Mouse (Mus musculus) neural tube, embryonic 14.5 days (tissue): ENCODE measurements at regions not wholly inside any gene's neighbourhood (a gene's known extent, or its start where the extent isn't known, plus 50 kb on each side); places are given as distances from the start of the nearest gene placed in this dataset.

Experiments used
- ATAC-seq: fragments of 200-750 bp; cut with Nextera tagmentation; 2 replicates; pipeline ENCODE4 v1.8.0; 2017; ENCODE audit warnings: low read depth, mild to moderate bottlenecking, moderate TSS enrichment, moderate library complexity
- H3K27ac ChIP-seq: fragments of 300-500 bp; sonication (generic); 2 replicates; pipeline ENCODE4 v1.5.1; 2014; ENCODE audit warnings: low read depth, mild to moderate bottlenecking, control low read depth, low read length, moderate library complexity, mixed read lengths
- H3K27me3 ChIP-seq: fragments of 300-500 bp; sonication (generic); 2 replicates; pipeline ENCODE4 v1.6.1; 2014; ENCODE audit warnings: low read length; ENCODE audit not compliant: control insufficient read depth, insufficient read depth
- H3K36me3 ChIP-seq: fragments of 300-500 bp; sonication (generic); 2 replicates; pipeline ENCODE4 v1.6.1; 2014; ENCODE audit warnings: low read length, mixed read lengths; ENCODE audit not compliant: control insufficient read depth, insufficient read depth
- H3K4me1 ChIP-seq: fragments of 300-500 bp; sonication (generic); 2 replicates; pipeline ENCODE4 v1.6.1; 2014; ENCODE audit warnings: low read length; ENCODE audit not compliant: control insufficient read depth, insufficient read depth
- H3K4me2 ChIP-seq: fragments of 300-500 bp; sonication (generic); 2 replicates; pipeline ENCODE4 v1.6.1; 2014; ENCODE audit warnings: mild to moderate bottlenecking, low read depth, low read length, control low read depth
- H3K4me3 ChIP-seq: fragments of 300-500 bp; sonication (generic); 2 replicates; pipeline ENCODE4 v1.5.1; 2014; ENCODE audit warnings: low read depth, low read length, control low read depth, mixed read lengths
- H3K9ac ChIP-seq: fragments of 300-500 bp; sonication (generic); replicated peaks from 2 replicates; pipeline ENCODE4 v1.6.1; 2014; ENCODE audit warnings: low read depth, mild to moderate bottlenecking, control low read depth, low read length, mixed read lengths
- H3K9me3 ChIP-seq: fragments of 300-500 bp; sonication (generic); 2 replicates; pipeline ENCODE4 v1.6.1; 2016; ENCODE audit warnings: low read length; ENCODE audit not compliant: control insufficient read depth
- WGBS: fragments of 180-500 bp; shearing (Covaris S2); extraction: QIAGEN DNeasy Blood & Tissue Kit; methylation state at CpG from one replicate; pipeline ENCODE4 v1.1.7; 2014; 5-methylcytosine and 5-hydroxymethylcytosine counted together

DNA sequence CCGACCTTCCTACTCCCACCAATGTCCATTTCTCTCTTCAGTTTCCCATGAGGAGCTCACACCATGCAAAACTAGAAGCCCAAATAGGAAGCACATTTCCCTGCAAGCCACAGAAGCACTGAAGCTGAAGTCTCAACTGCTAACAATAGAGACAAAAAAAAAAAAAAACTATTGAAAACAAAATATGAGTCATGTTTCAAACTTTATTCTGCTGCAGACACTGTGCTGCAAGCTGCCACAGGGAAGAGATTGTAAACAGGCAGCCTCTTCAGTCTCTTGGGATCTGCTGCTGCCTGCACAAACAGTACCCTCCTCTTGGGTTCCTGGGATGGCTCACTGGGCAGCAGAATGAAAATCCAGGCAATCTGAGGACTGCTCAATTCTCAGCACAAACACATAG lies 148.9 kb downstream of the Qdpr start:
- Histone ChIP-seq H3K27ac (no peak overlapping the region), H3K4me1 (no peaks in the 10 kb centered on the region), H3K27me3 (no peaks in the 10 kb centered on the region), H3K9ac (no peak overlapping the region), H3K4me2 (no peak overlapping the region), H3K36me3 (no peaks in the 10 kb centered on the region), H3K4me3 (no peak overlapping the region), H3K9me3 (no peaks in the 10 kb centered on the region)
- WGBS = 79% methylated on average over 1 of the region's 1 CpGs
- no peak for ATAC-seq

GRCm38 (mm10) chr5:45298872-45299271 lies 151.2 kb downstream of the Qdpr start:
- H3K9ac ChIP-seq = no peak overlapping the region
- 84% methylated on average over 2 of the region's 2 CpGs for WGBS
- no peak overlapping the region for H3K4me2 ChIP-seq
- no peak overlapping the region for H3K4me3 ChIP-seq
- no peak overlapping the region for H3K27ac ChIP-seq
- no peaks in the 10 kb centered on the region for H3K27me3 ChIP-seq
- no peaks in the 10 kb centered on the region for H3K36me3 ChIP-seq
- no peaks in the 10 kb centered on the region for H3K4me1 ChIP-seq
- H3K9me3 ChIP-seq = no peaks in the 10 kb centered on the region
- no peak for ATAC-seq

GRCm38 (mm10) chr5:45295134-45295533 lies 154.9 kb downstream of the Qdpr start:
- H3K27ac ChIP-seq = no peak overlapping the region
- H3K4me3 ChIP-seq = no peak overlapping the region
- no peaks in the 10 kb centered on the region for H3K4me1 ChIP-seq
- H3K9me3 ChIP-seq = no peaks in the 10 kb centered on the region
- no peak for ATAC-seq
- no peaks in the 10 kb centered on the region for H3K36me3 ChIP-seq
- no peaks in the 10 kb centered on the region for H3K27me3 ChIP-seq
- H3K4me2 ChIP-seq = no peak overlapping the region
- 70% methylated on average over 4 of the region's 4 CpGs for WGBS
- no peak overlapping the region for H3K9ac ChIP-seq

DNA sequence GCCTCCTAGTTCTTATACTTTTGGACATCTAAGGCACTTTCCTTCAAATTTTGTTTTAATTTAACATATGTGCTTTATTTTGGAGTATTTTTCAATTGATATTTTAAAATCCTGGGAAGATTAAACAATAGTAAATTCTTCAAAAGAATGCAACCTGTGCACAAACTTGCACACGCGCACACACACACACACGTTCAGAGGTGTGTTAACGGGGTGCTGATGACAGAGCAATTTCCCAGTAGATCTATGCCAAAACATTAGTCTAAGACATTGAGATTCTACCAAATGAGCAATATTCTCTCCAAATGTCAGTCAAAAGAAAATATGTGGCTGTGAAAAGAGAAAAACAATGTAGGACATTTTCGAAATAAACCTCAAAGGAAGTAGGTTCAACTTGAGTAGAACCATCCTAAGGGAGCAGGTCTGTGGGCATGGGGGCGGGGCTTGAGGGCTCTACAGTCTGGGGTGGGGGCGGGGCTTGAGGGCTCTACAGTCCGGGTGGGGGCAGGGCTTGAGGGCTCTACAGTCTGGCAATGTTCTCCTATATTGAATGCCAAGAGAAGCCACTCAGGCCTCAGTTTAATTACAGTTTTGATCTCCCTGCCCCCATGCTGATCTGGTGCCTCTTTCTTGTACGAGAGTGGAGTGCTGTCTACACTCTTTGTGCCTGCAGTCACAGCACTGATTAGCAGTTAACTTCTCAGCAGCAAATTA lies 157.0 kb downstream of the Qdpr start:
- H3K4me1 ChIP-seq = no peaks in the 10 kb centered on the region
- H3K36me3 ChIP-seq = no peaks in the 10 kb centered on the region
- no peaks in the 10 kb centered on the region for H3K27me3 ChIP-seq
- no peak for ATAC-seq
- no peaks in the 10 kb centered on the region for H3K9me3 ChIP-seq
- no peak overlapping the region for H3K27ac ChIP-seq
- no peak overlapping the region for H3K4me2 ChIP-seq
- no peak overlapping the region for H3K9ac ChIP-seq
- H3K4me3 ChIP-seq = no peak overlapping the region
- 74% methylated on average over 9 of the region's 9 CpGs for WGBS

- WGBS = 80% methylated on average over 1 of the region's 1 CpGs
These were observed 157.7 kb downstream of the Qdpr start for GRCm38 (mm10) chr5:45292383-45292782.

GRCm38 (mm10) chr5:45291752-45292151 lies 158.3 kb downstream of the Qdpr start:
- Histone ChIP-seq H3K4me1 (no peaks in the 10 kb centered on the region), H3K36me3 (no peaks in the 10 kb centered on the region), H3K27me3 (no peaks in the 10 kb centered on the region), H3K9me3 (no peaks in the 10 kb centered on the region), H3K9ac (no peak overlapping the region), H3K27ac (no peak overlapping the region), H3K4me2 (no peak overlapping the region), H3K4me3 (no peak overlapping the region)
- no peak for ATAC-seq
- 97% methylated on average over 1 of the region's 1 CpGs for WGBS

More at GRCm38 (mm10) chr5:45292383-45292782, 157.7 kb downstream of the Qdpr start:
- Histone ChIP-seq H3K4me2 (no peak overlapping the region), H3K9me3 (no peaks in the 10 kb centered on the region), H3K36me3 (no peaks in the 10 kb centered on the region), H3K4me1 (no peaks in the 10 kb centered on the region), H3K27ac (no peak overlapping the region), H3K9ac (no peak overlapping the region), H3K4me3 (no peak overlapping the region), H3K27me3 (no peaks in the 10 kb centered on the region)
- ATAC-seq = no peak

DNA sequence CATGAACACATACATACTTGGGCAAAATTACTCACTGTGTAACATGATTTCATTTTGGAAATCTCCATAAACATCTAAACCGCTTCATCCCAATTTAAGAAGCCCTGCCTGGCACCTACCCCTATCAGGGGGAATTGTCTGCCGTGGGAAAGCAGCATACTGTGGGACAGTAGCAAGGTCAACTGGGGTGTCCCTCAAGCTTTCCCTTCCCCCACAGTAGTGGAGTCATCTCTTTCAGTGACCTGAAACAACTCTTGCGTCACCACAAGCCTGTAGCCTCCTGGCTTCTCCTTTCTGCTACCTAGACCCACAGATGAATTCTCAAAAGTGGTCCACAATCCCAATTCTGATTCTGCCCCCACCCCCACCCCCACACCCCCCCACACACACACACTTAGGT lies 158.8 kb downstream of the Qdpr start:
- 95% methylated on average over 3 of the region's 3 CpGs for WGBS
- Histone ChIP-seq H3K9ac (no peak overlapping the region), H3K4me1 (no peaks in the 10 kb centered on the region), H3K9me3 (no peaks in the 10 kb centered on the region), H3K4me2 (no peak overlapping the region), H3K36me3 (no peaks in the 10 kb centered on the region), H3K27ac (no peak overlapping the region), H3K27me3 (no peaks in the 10 kb centered on the region), H3K4me3 (no peak overlapping the region)
- no peak for ATAC-seq

DNA sequence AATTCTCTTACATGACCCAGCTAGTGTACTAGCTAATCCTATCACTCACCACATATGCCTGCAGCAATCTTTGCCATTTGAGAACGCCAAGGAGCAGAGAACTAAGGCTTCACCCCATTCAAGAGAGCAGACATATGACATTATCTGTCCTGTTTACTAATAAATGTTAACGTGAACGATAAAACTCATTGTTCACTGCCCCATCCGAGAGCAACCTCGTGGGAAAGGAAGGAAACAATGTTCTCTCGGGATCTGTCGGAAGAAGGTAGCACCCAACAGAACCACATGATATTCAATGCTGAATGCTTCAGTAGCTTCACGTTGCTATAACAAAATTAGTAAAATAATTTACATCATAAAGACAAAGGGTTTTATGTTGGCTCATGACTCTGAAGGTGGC lies 163.6 kb downstream of the Qdpr start:
- Histone ChIP-seq H3K27ac (no peak overlapping the region), H3K27me3 (no peaks in the 10 kb centered on the region), H3K4me2 (no peak overlapping the region), H3K9ac (no peak overlapping the region), H3K36me3 (no peaks in the 10 kb centered on the region), H3K9me3 (no peaks in the 10 kb centered on the region), H3K4me3 (no peak overlapping the region), H3K4me1 (peaks cover 4% of the 10 kb centered on the region; the same call in 1 of the 2 replicates)
- 91% methylated on average over 8 of the region's 8 CpGs for WGBS
- ATAC-seq = no peak

- Histone ChIP-seq H3K36me3 (no peaks in the 10 kb centered on the region), H3K27ac (no peak overlapping the region), H3K4me2 (no peak overlapping the region), H3K9ac (no peak overlapping the region), H3K4me1 (peaks cover 4% of the 10 kb centered on the region; the same call in 1 of the 2 replicates), H3K9me3 (no peaks in the 10 kb centered on the region), H3K4me3 (no peak overlapping the region), H3K27me3 (no peaks in the 10 kb centered on the region)
- no peak for ATAC-seq
These were observed 165.4 kb downstream of the Qdpr start for GRCm38 (mm10) chr5:45284680-45285079.
